Mouse (Mus musculus) stomach, embryonic 14.5 days (tissue): Measurements from ENCODE around the gene Rbm34. TPM values are rescaled to one million over a fixed set of nuclear protein-coding genes. Genes with fewer than 3 reads are reported as not detected.

ENCODE experiments used
- ATAC-seq: fragments of 200-750 bp; cut with Nextera tagmentation; 2 replicates; pipeline ENCODE4 v1.8.0; 2017; ENCODE audit warnings: low read depth, moderate TSS enrichment; ENCODE audit not compliant: insufficient number of reproducible peaks, insufficient read depth, low FRiP score
- H3K27ac ChIP-seq: fragments of 300-500 bp; sonication (generic); 2 replicates; pipeline ENCODE4 v1.5.1; 2014; ENCODE audit warnings: mild to moderate bottlenecking, low read length, moderate library complexity, mixed read lengths
- H3K27me3 ChIP-seq: fragments of 300-500 bp; sonication (generic); 2 replicates; pipeline ENCODE4 v1.6.1; 2014; ENCODE audit warnings: low read length, control low read depth, mixed read lengths; ENCODE audit not compliant: control insufficient read depth, insufficient read depth
- H3K36me3 ChIP-seq: fragments of 300-500 bp; sonication (generic); 2 replicates; pipeline ENCODE4 v1.6.1; 2014; ENCODE audit warnings: mild to moderate bottlenecking, control low read depth, low read length, moderate library complexity, mixed read lengths; ENCODE audit not compliant: control insufficient read depth, insufficient read depth
- H3K4me1 ChIP-seq: fragments of 300-500 bp; sonication (generic); 2 replicates; pipeline ENCODE4 v1.6.1; 2014; ENCODE audit warnings: low read length, control low read depth, mixed read lengths; ENCODE audit not compliant: control insufficient read depth, insufficient read depth
- H3K4me2 ChIP-seq: fragments of 300-500 bp; sonication (generic); replicated peaks from 2 replicates; pipeline ENCODE4 v1.6.1; 2014; ENCODE audit warnings: low read depth, low read length, control low read depth
- H3K4me3 ChIP-seq: fragments of 300-500 bp; sonication (generic); 2 replicates; pipeline ENCODE4 v1.5.1; 2014; ENCODE audit warnings: low read depth, low read length, control low read depth
- H3K9ac ChIP-seq: fragments of 300-500 bp; sonication (generic); replicated peaks from 2 replicates; pipeline ENCODE4 v1.6.1; 2014; ENCODE audit warnings: low read depth, mild to moderate bottlenecking, control low read depth, low read length, moderate library complexity, mixed read lengths
- H3K9me3 ChIP-seq: fragments of 300-500 bp; sonication (generic); 2 replicates; pipeline ENCODE4 v1.6.1; 2016; ENCODE audit warnings: low read depth, low read length, control low read depth; ENCODE audit not compliant: control insufficient read depth
- WGBS: fragments of 180-500 bp; shearing (Covaris S2); extraction: QIAGEN DNeasy Blood & Tissue Kit; methylation state at CpG from one replicate; pipeline ENCODE4 v1.1.7; 2014; 5-methylcytosine and 5-hydroxymethylcytosine counted together
- polyA plus RNA-seq: library from polyadenylated mRNA; unstranded; fragments of >200 nt; fragmentation: Nextera tagmentation; extraction: Ambion mirVana; gene quantifications from 2 replicates; pipeline ENCODE4 v1.2.1, GENCODE M21; 2014

The Rbm34 gene
- polyA plus RNA-seq, 1 experiment from 2014 or later, result 25.0 TPM

DNA sequence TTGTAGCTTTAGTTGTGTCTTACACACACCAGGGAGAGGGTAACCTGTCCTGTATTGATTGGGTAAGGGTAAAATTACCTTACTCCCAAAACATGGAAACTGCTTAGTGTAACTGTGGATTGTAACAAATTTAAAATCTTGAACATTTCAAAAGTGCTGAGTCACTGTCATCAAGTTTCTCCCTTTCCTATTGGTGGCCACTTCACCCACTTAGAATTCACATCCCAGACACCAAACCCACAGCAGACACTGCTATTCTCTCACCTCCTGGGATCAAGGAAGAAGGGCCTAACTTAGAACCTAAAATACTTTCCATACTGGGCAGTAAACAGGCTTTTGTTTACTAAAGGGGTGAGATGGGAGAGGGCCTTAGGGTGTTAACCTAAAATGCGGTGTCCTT lies 38.6 kb downstream of the Rbm34 start:
- Histone ChIP-seq H3K27me3 (no peaks in the 10 kb centered on the region), H3K4me1 (no peaks in the 10 kb centered on the region), H3K9ac (no peak overlapping the region), H3K36me3 (peaks cover 62% of the 10 kb centered on the region), H3K27ac (no peak overlapping the region), H3K4me2 (no peak overlapping the region), H3K9me3 (no peaks in the 10 kb centered on the region), H3K4me3 (no peak overlapping the region)
- 83% methylated on average over 1 of the region's 1 CpGs for WGBS
- no peak for ATAC-seq

DNA sequence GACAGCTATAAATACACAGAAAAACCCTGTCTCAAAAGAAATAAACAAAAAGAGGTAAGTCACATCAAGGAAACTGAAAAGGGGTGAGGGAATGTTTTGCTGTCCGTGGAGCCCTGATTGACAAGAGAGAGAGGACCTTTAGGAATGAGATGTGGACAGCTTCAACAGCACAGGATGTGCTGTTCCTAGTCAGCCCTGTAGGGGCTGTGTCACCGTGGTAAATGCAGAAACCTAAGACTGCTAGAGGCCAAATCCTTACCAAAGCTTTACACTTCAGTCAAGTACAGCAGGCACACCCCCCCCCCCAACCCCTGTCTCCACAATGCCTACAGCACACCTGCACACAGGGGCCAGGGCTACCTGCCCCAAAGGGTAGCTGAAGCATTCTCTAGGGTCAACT lies 39.2 kb downstream of the Rbm34 start:
- ATAC-seq, result no peak
- Histone ChIP-seq H3K9me3 (no peaks in the 10 kb centered on the region), H3K36me3 (peaks cover 57% of the 10 kb centered on the region), H3K4me2 (no peak overlapping the region), H3K4me1 (no peaks in the 10 kb centered on the region), H3K4me3 (no peak overlapping the region), H3K27ac (no peak overlapping the region), H3K9ac (no peak overlapping the region), H3K27me3 (no peaks in the 10 kb centered on the region)
- WGBS, result 39% methylated on average over 2 of the region's 2 CpGs

DNA sequence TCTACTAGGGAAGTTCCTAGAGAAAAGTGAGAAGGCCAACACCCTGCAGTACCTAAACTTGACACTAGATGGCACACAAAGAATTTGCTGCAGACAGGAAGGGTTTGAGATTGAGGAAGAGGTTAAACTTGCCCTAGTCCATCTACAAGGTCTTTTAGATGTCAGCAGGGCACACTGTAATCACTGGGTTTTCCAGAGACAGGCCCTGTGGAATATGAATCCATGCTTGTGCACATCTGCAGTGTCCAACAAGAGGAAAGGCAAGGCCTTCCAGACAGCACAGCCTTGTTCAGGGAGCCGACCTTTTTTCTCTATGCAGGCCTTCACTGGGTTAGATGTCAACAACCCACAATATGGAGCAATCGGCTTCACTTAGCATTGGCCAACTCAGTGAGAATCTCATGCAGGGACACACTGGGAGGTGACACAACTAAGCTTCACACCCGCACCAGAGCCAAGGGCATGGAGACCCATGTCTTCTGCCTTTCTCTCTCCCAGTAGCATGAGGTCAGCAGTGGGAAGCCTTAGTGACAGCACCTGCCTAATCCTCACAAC lies 41.2 kb downstream of the Rbm34 start:
- Histone ChIP-seq H3K9me3 (no peaks in the 10 kb centered on the region), H3K36me3 (peaks cover 40% of the 10 kb centered on the region), H3K27me3 (no peaks in the 10 kb centered on the region), H3K4me1 (no peaks in the 10 kb centered on the region), H3K27ac (no peak overlapping the region), H3K9ac (no peak overlapping the region), H3K4me3 (no peak overlapping the region), H3K4me2 (no peak overlapping the region)
- WGBS, result 72% methylated on average over 3 of the region's 3 CpGs
- ATAC-seq, result no peak

DNA sequence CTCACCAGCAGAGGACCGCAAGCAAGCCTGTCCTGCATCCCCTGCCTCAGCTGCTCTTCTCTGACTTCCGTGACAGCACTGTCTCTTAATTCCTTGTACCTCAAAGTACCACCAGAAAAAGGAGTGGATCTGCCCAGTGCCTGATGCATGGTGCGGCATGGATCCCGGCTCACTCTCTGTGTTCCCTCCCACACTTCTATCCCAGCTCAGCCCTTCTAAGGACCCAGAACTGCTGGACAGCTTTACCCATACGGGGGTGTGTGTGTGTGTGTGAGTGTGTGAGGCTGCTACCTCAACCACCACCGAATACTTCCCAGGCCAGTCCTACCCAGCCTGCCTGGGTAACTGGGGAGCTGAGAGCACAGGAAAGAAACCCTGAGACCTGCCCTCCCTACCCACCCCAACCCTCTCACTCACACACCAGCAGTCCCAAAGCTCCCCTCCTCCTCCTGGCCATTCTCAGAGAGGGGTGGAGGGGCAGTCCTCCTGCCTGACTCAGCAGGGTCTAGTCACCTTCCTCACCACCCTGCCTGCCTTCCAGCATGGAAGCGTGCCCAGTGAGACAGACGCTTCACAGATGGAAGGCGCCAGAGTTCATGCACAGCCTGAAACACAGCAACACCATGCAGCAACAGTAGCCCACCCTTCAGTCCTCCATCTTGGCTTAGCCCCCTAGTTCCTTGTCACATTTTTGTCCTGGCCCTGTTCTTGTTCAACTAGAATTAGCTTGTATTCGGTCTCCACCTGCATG lies 41.9 kb downstream of the Rbm34 start:
- peaks cover 36% of the 10 kb centered on the region for H3K36me3 ChIP-seq
- 0 out of 2 replicates have a peak, but pooled peaks have one; percentile 15 for ATAC-seq

DNA sequence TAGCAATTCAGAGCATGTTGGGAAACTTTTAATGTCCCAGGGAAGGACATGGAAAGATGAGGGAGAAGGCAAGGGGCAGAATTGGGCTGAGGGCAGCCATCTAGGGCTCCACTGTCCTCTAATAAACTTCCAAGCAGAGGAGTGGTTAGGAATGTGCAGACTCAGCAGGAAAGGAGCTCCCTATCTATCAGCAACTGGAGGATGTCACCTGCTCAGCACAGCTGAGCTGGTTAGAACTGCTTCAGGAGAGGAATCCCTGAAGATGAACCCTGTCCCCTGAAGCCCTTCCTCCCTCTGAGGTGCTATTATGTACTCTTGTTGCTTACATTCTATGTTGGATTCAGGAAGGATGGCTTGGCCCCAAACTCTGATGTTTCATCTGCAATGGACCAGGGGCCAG lies 42.8 kb downstream of the Rbm34 start:
- Histone ChIP-seq H3K27ac (no peak overlapping the region), H3K9ac (no peak overlapping the region), H3K27me3 (no peaks in the 10 kb centered on the region), H3K4me1 (no peaks in the 10 kb centered on the region), H3K9me3 (no peaks in the 10 kb centered on the region), H3K4me3 (no peak overlapping the region), H3K36me3 (peaks cover 27% of the 10 kb centered on the region; the same call in 1 of the 2 replicates), H3K4me2 (no peak overlapping the region)
- no peak for ATAC-seq

More for the DNA sequence above, 41.9 kb downstream of the Rbm34 start:
- Histone ChIP-seq H3K27ac (no peak overlapping the region), H3K9me3 (no peaks in the 10 kb centered on the region), H3K27me3 (no peaks in the 10 kb centered on the region), H3K4me2 (no peak overlapping the region), H3K4me1 (no peaks in the 10 kb centered on the region), H3K9ac (no peak overlapping the region), H3K4me3 (no peak overlapping the region)
- WGBS, result 89% methylated on average over 10 of the region's 10 CpGs

DNA sequence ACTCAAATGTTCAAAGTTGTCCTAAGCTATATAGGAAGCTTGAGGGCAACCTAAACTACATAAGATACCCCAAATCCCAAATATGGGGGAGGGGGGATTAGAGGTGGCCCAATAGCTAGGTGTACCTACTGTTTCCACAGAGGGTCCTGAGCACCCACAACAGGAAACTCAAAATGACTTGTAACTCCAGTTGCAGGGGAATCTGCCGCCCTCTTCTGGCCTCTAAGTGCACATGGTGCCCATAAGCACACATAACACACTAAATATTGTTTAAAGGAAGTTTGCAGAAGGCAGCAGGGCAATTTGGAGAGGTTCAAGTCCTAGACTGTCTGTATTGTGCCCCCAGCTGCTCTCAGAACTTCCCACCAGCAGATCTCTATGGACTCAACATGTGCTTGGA lies 43.8 kb downstream of the Rbm34 start:
- Histone ChIP-seq H3K9ac (no peak overlapping the region), H3K27ac (no peak overlapping the region), H3K4me2 (no peak overlapping the region), H3K9me3 (no peaks in the 10 kb centered on the region), H3K36me3 (peaks cover 19% of the 10 kb centered on the region; the same call in 1 of the 2 replicates), H3K4me3 (no peak overlapping the region), H3K27me3 (no peaks in the 10 kb centered on the region), H3K4me1 (no peaks in the 10 kb centered on the region)
- ATAC-seq, result no peak
- WGBS, result 47% methylated on average over 1 of the region's 1 CpGs

DNA sequence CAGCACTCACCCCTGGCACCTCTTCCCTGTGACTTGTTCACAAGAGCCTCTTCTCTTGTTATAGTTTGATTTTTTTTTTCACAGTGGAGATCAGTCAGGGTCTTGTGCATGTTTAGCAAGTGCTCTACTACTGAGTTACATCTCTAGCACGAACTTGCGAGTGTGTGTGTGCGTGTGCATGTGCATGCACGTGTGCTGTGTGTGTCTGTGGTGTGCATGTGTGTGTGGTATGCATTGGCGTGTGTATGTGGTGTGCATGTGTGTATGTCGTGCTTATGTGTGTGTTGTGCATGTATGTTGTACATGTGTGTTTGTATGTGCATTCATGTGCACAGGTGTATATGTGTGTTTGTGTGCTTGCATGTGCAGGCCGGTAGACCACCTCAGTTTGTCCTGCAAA lies 47.9 kb downstream of the Rbm34 start:
- no peak overlapping the region for H3K4me2 ChIP-seq
- H3K36me3 ChIP-seq, result peaks cover 5% of the 10 kb centered on the region; the same call in 1 of the 2 replicates
- no peak overlapping the region for H3K4me3 ChIP-seq
- H3K9me3 ChIP-seq, result no peaks in the 10 kb centered on the region
- peak overlapping the region; percentile 35; the same call in 1 of the 2 replicates for H3K27ac ChIP-seq
- 88% methylated on average over 7 of the region's 7 CpGs for WGBS
- H3K4me1 ChIP-seq, result 0 out of 2 replicates have a peak, but pooled peaks cover 3% of the 10 kb centered on the region
- no peaks in the 10 kb centered on the region for H3K27me3 ChIP-seq
- ATAC-seq, result no peak
- H3K9ac ChIP-seq, result no peak overlapping the region

DNA sequence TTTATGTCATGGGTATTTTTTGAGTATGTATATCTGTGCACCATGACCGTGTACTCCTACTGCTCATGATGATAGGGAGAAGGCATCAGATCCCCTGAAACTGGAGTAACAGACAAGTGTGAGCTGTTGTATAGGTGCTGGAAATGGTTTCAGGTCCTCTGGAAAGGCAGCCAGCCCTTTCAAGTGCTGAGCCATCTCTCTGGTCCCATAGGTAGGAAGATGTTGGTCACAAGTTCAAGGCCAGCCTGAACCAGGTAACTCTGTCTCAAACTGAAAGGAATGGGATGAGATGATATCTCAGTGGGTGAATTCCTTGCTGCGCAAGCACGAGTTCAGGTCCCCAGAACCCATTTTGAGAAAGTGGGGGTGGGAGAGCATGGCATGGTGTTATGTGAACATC lies 49.4 kb downstream of the Rbm34 start:
- Histone ChIP-seq H3K4me3 (no peak overlapping the region), H3K9me3 (no peaks in the 10 kb centered on the region), H3K27ac (no peak overlapping the region), H3K36me3 (no peaks in the 10 kb centered on the region), H3K9ac (no peak overlapping the region), H3K4me1 (peaks cover 6% of the 10 kb centered on the region; the same call in 1 of the 2 replicates), H3K4me2 (no peak overlapping the region), H3K27me3 (no peaks in the 10 kb centered on the region)
- 93% methylated on average over 3 of the region's 3 CpGs for WGBS
- ATAC-seq, result no peak
